Mouse (Mus musculus) adrenal gland, adult (tissue): ENCODE measurements around the gene Spred3.
"Not testable (repeated sequence)": the region's sequence is repeated elsewhere in the genome, so short reads cannot be mapped to it uniquely, and the experiment has no call there.

Experiments used
- DNase-seq, 2 experiments: peaks; one replicate each; pipeline ENCODE4 v3.0.0; 2022 to 2023; ENCODE audit warnings: low spot score in 1 of 2; ENCODE audit not compliant: inconsistent age in 2 of 2

The Spred3 gene

DNA sequence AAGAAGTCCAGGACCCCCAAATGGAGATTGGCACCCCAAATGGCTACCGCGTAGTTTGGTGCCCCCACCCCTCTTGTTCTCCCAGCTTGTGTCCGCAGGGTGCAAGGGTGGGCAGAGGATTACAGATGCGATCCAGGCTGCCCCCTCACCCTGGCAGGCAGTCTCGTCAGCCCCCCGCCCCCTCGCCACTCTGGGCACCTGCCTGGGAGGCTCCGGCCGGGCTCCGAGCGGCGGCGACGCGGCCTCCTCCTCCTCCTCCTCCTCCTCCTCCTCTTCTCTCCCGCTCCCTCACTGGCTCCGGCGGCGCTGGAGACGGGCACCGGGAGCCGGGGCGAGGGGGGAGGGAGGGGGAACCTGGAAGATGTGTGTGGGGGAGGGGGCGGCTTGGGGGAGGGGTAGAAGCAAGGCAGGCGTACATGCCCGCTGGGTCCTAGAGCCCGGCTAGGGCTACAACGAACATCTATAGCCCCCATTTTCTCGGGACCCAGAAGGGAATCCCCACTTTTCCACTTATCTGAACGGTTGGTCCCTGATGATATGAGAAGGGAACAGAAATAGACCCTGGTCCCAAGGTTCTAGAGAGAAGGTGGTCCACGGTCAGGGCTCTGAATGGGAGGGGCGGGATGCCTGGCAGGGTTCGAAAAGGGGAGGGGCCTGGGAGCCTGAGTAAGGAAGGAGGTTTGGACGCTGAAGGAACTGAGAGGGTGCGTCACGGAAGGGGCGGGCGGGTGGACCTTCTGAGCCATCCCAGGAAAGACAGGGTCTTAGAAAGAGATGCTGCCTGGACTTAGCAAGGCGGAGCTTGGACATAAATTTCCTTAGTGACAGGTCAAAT, 763 bp downstream of the Spred3 start:
- peak; percentile 89 to 97 for DNase-seq

DNA sequence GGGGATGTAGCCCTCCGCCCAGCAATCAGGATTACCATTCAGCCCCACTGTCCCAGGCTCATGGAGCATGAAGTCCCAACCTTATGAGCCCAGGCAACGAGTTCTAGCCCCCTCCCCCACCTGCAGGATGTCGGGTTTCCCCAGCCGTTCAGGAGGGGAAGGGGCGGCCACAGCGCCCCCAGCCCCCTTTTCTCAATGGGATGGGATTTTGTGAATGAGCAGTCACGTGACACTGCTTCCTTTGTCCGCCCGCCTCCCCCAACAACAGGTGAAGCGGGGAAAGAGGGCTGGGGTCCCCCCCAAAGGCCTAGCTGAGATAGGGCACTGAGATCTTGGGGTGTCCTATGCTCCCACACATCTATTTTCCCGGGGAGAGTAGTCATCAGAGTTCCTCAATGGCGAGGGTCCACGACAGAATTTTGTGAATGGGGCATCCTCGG, 1.4 kb downstream of the Spred3 start:
- peak; percentile 41 to 66 for DNase-seq

DNA sequence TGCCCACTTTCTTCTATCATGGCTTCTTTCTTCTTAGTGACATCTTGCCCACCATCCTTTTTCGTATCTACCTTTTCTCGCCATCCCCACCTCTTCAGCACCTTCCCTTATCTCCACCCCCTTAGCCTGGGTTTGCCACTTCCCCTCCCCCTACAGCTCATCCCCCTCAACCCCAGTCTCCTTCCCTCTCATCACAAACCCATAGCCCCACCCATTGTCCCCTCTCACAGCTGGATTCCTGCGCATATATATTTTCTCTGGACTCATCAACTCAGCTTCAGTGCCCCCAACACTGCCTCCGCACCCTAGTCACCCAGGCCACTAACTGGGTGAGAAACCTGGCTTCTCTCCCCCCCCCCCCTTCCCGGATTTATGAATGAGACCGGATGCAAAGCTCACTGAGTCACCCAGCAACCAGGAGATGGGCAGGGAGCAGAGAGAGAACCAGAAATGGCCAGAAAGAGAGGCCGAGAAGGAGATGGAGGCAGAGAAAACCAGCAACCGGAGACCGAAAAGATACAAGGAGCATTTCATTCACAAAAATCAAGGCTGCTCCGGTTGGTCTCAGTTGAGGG, 2.0 kb downstream of the Spred3 start:
- DNase-seq, result peak in 1 of 2 experiments; percentile 50

DNA sequence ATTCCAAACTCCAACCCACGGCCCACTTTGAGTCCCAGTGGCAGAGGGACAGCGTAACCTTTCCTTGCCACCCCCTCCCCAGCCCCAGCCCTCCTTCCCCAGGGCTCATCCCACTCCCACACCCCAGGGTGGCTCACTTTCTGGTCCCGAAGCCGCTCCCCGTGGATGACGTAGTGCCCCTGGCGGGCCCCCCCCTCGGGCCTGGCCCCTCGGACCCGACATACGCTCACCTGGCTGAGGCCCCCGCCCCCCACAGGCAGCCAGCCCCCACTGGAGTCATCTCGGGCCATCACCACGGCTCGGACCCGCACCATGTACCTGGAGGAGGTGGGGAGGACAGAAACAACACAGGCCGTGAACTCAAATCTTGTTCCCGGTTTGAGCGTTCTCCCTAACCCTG, 2.6 kb downstream of the Spred3 start:
- DNase-seq, result no peak

DNA sequence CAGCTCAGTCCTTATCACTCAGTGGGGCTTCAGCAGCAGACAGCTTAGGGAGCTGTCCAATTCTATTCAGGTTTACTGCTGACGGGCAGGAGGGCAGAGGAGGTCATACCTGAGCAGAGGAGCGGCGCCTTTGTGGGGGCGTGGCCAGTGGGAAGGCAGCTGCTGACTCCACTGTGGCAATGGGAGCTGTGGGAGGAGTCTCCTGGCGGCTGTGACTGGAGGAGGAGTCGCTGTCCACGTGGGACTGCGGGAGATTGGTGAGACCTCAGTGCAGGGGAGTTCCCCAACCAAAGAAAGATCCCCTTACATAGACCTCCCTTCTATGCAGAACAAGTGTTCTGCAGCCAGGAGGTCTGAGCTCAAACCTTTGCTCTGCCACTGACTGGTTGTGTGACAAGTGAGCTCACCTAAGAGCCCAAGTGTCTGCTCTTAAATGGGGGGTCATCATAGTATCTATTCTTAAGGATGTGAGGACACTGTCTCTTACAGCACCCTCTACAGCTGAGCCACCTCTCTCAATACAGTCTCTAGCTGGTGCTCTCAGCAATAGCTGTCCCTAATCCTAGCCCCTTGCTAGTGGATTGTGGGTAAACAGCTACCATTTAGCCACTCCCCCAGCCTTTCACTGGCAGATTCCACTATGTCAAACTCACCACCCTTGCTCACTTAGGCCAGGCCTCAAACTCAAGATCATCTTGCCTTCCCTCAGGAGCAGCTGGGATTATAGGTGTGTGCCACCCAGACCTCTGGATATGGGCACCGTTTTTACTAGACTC, 7.3 kb downstream of the Spred3 start:
- no peak for DNase-seq

DNA sequence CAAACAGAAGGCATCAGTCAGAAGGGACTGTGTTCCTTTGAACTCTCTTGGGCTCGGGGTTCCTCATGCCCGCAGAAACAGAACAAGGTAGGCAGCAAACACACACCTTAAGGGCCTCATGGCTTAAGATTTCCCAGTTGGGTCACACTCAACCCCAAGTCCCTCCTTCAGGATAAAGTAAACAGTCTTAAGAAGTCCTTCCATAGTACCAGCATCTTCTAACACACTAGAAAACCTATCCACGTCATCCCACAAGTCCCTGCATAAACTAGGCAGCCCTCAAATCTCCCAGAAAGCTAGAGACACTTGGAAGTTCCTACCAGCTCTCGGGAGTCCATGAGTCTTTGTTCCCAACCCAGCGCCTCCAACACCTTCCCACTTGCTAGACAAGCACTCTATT, 7.9 kb downstream of the Spred3 start:
- DNase-seq, result no peak

DNA sequence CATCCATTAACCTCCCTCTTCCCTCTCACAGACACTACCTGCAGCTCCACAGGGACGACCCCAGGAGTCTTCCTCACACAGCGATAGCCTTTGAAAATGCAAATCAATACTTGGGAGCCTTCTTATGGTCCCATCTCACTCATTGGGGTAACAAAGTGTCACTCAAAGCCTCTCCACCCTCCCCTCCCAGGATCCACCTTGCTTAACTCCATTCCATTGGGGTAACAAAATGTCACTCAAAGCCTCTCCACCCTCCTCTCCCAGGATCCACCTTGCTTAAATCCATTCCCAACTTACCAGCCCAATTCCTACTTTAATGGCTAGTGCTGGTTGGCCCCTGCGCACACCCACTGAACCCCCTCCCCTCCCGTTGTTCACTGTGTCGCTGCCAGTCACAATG, 11.9 kb downstream of the Spred3 start:
- no peak for DNase-seq

DNA sequence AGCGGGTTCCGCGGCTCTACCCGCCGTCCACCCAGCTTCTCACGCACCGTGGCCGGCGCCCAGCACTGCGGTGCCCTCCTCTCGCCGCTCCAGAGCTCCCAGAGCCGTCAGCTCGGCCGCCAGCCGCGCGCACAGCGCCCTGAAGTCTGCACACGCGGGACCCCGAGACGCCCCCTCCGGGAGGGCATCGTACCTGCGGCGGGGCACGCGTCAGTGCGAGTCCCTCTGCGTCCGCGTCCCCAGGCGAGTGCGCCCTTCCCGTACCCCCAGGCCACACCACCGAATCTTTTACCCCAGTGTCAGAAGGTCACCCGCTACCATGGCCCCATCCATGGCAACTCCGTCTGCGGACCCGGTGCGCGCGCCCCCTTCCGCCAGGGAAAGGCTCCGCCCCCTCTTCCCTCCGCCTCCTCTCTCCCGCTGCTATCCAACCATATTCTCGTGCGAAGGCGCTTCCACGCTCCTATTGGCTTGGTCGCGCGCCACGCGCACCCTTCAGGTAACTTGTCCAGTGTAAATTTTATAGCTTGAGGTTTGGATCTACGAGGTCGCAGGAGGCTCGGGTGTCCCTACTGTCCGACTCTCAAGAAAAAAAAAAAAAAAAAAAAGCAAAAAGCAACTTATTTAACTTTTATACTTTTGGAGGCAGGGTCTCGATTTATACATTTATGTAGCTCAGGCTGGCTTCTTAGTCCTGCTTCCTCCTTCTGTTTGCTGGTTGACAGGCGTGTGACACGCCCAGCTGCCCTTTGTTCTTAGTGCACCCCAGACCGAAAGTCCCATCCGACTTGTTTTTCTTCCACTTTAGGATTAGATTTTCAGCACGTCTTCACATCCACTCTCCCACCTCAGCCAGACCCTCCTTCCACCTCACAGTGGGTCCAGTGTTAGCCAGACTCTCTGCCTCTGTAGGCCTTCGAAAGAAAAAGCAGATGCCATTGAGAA, 14.1 kb downstream of the Spred3 start, which contains the start of gene Fam98c:
Fam98c (minus strand) TSS at position 397 of the 945 bp plus-strand sequence.
- peak; percentile 88 to 94 for DNase-seq

DNA sequence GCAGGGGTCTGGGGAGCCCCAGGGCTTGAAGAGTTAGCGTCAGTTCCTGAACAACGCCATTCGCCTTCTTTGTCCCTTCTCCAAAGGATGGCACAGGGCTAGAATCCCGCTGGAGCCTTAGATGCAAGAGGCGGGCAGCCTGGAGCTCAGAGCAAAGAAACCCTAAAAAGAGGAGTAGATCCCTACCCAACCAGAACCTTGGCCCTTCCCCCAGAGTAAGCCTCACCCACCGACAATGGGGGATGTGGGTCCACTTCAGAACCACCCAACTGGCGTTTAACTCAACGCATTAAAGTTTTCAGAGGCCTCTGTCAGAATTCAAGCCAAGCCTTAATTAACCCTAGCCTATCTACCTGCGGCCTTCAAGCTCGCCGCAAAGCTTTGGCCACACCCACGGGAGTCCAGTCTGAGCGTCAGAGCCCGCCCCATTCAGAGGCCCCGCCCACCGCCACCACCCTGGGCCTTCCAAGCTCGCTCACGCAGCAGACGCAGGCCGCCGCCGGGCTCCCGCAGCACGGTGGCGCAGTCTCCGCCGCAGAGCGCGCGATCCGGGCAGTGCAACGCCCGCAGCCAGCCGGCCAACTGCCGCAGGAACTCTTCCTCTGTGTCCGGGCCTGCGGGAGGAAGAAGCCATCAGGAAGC, 14.9 kb downstream of the Spred3 start:
- DNase-seq, result peak; percentile 91 to 96

DNA sequence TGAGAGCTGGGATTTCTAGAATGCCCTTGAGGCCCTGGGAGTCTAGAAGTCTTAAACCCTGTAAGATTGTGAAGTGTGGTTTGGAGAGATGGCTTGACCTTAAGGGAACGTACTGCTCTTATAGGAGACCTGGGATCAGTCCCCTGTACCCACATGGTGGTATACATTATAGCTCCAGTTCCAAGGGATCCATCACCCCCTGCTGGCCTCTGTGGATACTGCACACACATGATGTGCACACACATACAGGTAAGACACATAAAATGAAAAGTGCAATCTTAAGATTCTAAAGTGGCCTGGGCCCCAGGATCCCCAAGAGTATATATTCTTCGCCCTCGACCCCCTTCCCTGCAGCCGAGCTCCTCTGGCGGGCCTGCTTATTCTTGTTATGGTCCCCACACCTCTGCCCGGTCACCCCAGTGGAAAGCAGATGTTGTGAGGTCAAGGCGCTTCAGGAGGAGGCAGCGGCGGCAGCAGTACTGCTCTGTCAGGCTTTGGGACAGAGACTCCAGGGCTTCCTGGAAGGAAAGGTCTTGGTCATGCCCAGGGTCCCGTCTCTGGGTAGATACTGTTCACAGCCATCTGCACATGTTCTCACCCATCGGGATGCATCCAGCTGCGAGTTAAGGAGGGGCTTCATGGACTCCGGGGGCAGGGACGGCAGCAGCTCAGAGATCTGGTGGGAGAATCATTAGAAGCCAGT, 16.0 kb downstream of the Spred3 start:
- peak in 1 of 2 experiments; percentile 38 for DNase-seq

DNA sequence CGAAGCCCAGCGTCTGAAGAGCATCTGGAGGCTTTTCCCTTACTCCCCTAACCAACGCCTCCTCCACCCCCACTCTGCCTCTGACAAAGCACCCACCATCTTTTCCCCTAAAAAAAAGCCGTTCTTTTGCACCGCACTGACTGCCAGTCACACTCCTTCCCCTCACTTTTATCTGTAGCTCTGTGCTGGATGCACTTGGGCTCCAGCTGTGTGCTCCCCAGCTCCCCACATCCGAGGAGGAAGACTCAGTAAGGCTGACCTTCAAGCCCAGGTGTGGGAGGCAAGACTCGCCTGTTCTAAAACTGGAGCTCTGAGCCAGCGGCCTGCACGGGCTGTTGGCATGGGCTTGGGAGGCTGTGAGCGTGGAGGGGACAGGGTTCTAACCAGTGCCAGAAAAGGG, 18.7 kb downstream of the Spred3 start:
- no peak for DNase-seq

DNA sequence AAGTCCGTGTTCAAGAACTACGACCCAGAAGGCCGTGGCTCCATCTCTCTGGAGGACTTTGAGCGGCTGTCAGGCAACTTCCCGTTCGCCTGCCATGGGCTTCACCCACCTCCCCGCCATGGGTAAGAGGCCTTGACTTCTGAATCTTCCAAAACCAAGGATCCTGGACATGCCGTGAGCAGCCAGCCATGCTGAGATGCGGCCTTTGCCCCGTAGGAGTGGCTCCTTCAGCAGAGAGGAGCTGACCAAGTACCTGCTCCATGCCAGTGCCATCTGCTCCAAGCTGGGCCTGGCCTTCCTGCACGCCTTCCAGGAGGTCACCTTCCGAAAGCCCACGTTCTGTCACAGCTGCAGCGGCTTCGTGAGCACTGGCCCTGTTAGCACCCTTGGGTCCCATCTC, 21.4 kb downstream of the Spred3 start:
- DNase-seq, result no peak

DNA sequence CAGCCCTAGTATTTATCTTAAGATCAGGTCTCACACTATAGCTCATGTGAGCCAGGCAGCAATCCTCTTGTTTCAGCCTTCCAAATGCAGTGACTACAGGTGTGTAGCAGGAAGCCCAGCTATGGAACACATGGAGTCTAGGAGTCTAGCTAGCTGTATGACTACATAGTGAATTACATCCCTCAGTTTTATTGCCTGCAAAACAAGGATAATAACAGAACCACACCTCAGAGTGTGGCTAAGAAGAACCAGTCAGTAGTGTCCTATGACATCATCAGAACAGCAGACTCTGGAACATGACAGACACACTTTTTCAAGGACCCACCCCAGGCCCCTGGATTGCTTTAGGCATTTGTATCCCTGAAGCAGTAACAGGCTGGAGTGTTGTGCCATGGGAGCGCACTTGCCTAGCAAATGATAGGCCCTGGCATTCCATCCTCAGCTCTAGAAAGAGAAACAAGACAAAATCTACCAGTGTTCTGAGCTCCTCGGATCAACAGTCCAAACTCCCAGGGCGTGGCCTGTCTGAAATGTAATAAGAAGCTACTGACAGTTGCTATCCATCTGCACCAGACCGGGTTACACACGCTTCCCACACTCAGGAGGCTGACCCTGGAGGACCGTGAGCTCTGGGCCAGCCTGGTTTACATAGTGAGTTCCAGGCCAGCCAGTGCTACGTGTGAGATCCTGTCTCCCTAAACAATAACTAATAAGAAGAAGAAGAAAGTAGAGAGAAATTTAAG, 23.4 kb downstream of the Spred3 start:
- DNase-seq, result no peak

DNA sequence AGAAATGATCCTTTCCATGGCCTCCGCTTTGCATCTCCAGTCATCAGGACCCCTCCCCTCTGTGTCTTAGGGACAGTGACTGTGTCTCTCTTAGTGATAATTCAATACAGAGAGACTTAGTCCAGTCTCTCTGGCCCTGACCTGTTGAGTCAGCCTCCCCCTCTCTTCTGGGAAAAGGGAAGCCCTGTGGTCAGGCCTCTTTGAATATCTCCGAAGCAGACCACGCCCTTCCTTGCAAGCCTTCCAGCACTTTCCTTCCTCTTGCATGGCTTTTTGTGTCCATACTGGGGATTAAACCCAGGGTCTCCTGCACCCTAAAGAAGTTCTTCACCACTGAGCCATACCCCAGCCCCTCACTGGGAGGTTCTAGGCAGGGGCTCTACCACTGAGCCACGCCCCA, 26.2 kb downstream of the Spred3 start:
- DNase-seq, result peak in 1 of 2 experiments; percentile 62

DNA sequence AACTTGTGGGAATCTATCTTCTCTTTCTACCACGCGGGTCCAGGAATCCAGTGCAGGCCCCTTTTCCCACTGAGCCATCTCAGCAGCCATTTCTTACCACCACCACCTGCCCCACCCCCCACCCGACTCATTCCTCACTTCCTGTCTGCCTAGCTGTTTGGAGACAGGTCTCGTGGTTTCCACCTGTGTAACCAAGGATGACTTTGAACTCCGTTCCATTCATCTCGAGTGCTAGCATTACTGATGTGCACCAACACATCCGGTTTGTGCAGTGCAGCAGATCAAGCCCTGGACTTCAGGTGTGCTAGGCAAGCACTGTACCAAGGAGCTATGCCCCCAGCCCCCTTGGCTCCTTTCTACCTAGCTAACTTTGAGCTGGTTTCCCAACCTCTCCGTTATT, 28.8 kb downstream of the Spred3 start:
- no peak for DNase-seq

DNA sequence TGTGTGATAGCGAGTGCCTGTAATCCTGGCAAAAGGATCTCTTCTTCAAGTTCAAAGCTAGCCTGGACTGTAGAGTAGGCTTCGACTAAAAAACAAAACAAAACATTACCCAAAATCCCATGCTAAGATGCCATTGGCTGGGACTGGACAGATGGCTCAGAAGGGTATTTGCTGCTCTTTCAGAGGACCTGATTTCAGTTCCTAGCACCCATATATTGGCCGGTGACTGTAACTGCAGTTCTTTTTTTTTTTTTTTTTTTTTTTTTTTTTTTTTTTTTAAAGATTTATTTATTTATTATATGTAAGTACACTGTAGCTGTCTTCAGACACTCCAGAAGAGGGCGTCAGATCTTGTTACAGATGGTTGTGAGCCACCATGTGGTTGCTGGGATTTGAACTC, 31.0 kb downstream of the Spred3 start:
- not testable (repeated sequence) for DNase-seq

DNA sequence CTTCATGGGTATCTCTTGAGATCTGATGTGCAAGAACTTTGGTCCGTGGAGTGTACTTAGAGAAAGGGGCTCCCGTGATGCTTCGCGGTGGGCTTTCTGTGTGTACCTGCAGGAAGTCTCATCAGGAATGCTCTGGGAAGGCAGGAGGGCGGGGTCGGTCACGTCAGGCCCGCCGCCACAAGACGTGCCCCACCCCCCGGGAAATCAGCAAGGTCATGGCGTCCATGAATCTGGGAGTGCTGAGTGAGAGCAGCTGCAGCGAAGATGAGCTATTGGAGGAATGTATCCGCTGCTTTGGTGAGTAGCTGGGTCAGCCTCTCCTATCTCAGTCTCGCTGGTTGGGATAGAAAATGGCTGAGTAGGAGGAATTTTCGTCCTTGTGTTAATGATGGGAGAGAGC, 32.8 kb downstream of the Spred3 start:
- DNase-seq, result peak in 1 of 2 experiments; percentile 55

DNA sequence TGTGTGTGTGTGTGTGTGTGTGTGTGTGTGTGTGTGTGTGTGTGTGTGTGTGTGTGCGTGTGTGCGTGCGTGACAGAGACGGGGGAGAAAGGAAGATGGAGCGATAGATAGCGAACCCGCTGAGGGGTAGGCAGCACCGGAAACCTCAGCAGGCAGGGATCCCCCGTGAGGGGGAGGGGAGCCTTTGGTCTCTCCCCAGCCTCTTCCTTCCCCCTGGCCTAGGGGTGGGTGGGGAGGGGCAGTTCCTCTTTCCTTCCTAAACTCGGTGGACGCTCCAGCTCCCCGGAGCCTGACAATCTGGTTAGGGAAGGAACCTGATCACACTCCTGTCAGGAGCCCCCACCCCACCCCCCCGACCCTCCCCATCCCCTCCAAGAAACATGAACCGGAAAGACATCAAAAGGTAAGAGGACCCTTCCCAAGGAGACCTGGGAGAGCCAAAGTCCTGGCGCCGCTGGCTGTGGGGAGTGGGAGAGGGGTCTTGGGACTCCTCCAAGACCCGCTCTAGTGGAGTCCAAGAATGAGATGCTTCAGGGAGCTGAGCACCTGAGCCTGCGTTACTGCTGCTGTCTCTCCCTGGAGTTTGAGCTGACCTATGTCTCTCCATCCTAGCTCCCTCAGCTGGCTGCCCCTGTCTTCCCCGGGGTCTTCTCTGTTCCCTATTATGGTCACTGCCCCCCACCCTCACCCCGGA, 35.4 kb downstream of the Spred3 start, which contains the start of gene Rasgrp4:
Rasgrp4 (plus strand) TSS at position 159 of the 694 bp plus-strand sequence.
- DNase-seq, result peak in 1 of 2 experiments; percentile 30
